In the genomic region with DNA sequence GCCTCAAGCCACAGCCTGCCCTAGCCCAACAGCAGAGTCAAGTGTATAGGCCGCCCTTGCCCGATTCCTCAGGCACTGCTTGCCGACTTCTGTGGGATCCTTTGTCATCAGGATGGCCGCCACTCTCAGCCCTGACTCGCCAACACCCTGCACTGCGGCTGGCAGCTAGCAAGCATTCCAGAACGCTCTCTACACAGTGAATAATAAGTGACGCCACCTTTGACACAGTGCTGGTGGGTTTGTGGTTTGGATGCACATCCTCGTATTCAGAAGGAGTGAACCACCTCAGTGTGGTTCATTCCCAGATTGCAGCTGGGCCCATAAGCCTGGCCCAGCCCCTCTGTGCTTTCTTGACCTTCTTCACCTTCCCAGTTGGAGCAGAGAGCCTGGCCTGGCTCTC, we compare ENCODE assay signal across 9 mouse cellular contexts. TPM values are rescaled to one million over a fixed set of nuclear protein-coding genes. Genes with fewer than 3 reads are reported as not detected.
DNase-seq lines count a peak whose midpoint lies in the region; ATAC-seq and TF ChIP-seq lines count a peak whose summit lies in the region.
"Had no signal": no experiment of that assay in that cellular context is flagged by ENCODE, and none has a peak within 500 bp of the region (broad histone marks: within the 10 kb centered on the region; RNA-seq: fewer than 3 reads in every experiment).

No protein-coding gene starts in this region.

- H3K9me3 ChIP-seq in heart, embryonic 11.5 days (replicated peaks; ENCODE audit: control insufficient read depth, low read length): no peaks in the 10 kb centered on the region
- no peaks in the 10 kb centered on the region for H3K9me3 ChIP-seq in CH12.LX (replicated peaks; ENCODE audit: low read length)
- H3K9me3 ChIP-seq in forebrain, postnatal 0 days (ENCODE audit: low read length): no peaks in the 10 kb centered on the region

- TF ChIP-seq CTCF in CH12.LX (conservative IDR thresholded peaks at IDR 0.05 in 1 of 2, IDR thresholded peaks at IDR 0.05 in 1 of 2; ENCODE audit: low read depth in 2 of 2, low read length in 2 of 2): no peak
- TF ChIP-seq CTCF in forebrain, postnatal 0 days (IDR thresholded peaks at IDR 0.05; ENCODE audit: low read depth): no peak

- peak overlapping the region; percentile 7 for H3K27ac ChIP-seq in heart, embryonic 11.5 days (ENCODE audit: low read depth, low read length)
- peak overlapping the region; percentile 70 for H3K27ac ChIP-seq in CH12.LX (ENCODE audit: insufficient read depth, low read depth)
- no peak overlapping the region for H3K27ac ChIP-seq in forebrain, postnatal 0 days (ENCODE audit: low read depth, low read length)
- H3K27ac ChIP-seq: liver, embryonic 14.5 days had no signal

- in situ Hi-C loops in CH12.LX (cut with MboI; ENCODE audit: low pct_ligation_motif_present, low pct_unique_long_range_greater_than_20kb, low sequenced_read_pairs): loop anchor here (10.0 kb wide), 1 partner anchor 361 kb away; no protein-coding TSS in a partner anchor

- 50% methylated on average over 9 of the region's 9 CpGs for WGBS in heart, embryonic 11.5 days (ENCODE audit: insufficient replicate concordance)
- WGBS in forebrain, postnatal 0 days: 47% methylated on average over 9 of the region's 9 CpGs

- no peak for TF ChIP-seq RAD21 in CH12.LX (IDR thresholded peaks at IDR 0.05; ENCODE audit: low read depth, low read length)

- H3K4me1 ChIP-seq in heart, embryonic 11.5 days (ENCODE audit: control insufficient read depth, insufficient read depth, low read length): peaks cover 94% of the 10 kb centered on the region
- peaks cover 81 to 99% of the 10 kb centered on the region in 2 experiments for H3K4me1 ChIP-seq in CH12.LX (ENCODE audit: control insufficient read depth in 1 of 2, insufficient read depth in 2 of 2)
- peaks cover 33% of the 10 kb centered on the region for H3K4me1 ChIP-seq in forebrain, postnatal 0 days (ENCODE audit: insufficient read depth)

- no peak for ATAC-seq in heart, embryonic 11.5 days (replicated peaks; ENCODE audit: insufficient number of reproducible peaks, low FRiP score, low TSS enrichment)
- no peak for ATAC-seq in forebrain, postnatal 0 days

- H3K9ac ChIP-seq in heart, embryonic 11.5 days (ENCODE audit: low read depth, low read length): no peak overlapping the region
- H3K9ac ChIP-seq in CH12.LX (ENCODE audit: insufficient read depth, low read depth): peak overlapping the region; percentile 8
- 0 out of 2 replicates have a peak overlapping the region, but pooled peaks have one; percentile 2 for H3K9ac ChIP-seq in forebrain, postnatal 0 days
- H3K9ac ChIP-seq: liver, embryonic 14.5 days had no signal

- no peak overlapping the region for H3K4me2 ChIP-seq in heart, embryonic 11.5 days
- no peak overlapping the region for H3K4me2 ChIP-seq in CH12.LX (ENCODE audit: insufficient read depth, low read depth, poor library complexity, severe bottlenecking)
- H3K4me2 ChIP-seq in forebrain, postnatal 0 days (ENCODE audit: low read depth): no peak overlapping the region

- H3K36me3 ChIP-seq in heart, embryonic 11.5 days (ENCODE audit: control insufficient read depth, insufficient read depth, low read length): no peaks in the 10 kb centered on the region
- H3K36me3 ChIP-seq in CH12.LX (replicated peaks in 1 of 2; ENCODE audit: control insufficient read depth in 1 of 2, insufficient read depth in 1 of 2, low read length in 1 of 2): peaks cover 0 to 21% of the 10 kb centered on the region in 2 experiments
- no peaks in the 10 kb centered on the region for H3K36me3 ChIP-seq in forebrain, postnatal 0 days (ENCODE audit: insufficient read depth)

- H3K4me3 ChIP-seq in heart, embryonic 11.5 days (ENCODE audit: low read depth, low read length): no peak overlapping the region
- peak overlapping the region in 1 of 3 experiments; percentile 10 for H3K4me3 ChIP-seq in CH12.LX (replicated peaks in 1 of 3; ENCODE audit: low read depth in 2 of 3, low read length in 2 of 3, poor library complexity in 1 of 3)
- no peak overlapping the region for H3K4me3 ChIP-seq in forebrain, postnatal 0 days (ENCODE audit: low read depth, low read length)

- H3K79me2 ChIP-seq in CH12.LX (replicated peaks; ENCODE audit: control insufficient read depth, extremely low read depth, insufficient read depth, poor library complexity, severe bottlenecking): peaks cover 75% of the 10 kb centered on the region

- dilution Hi-C loops in CH12.LX (cut with MboI; ENCODE audit: extremely low pct_ligation_motif_present, extremely low pct_unique_long_range_greater_than_20kb, low sequenced_read_pairs): no loop called here

- TF ChIP-seq POLR2A in CH12.LX (IDR thresholded peaks at IDR 0.05; ENCODE audit: low read depth, low read length): no peak

- no peaks in the 10 kb centered on the region for H3K27me3 ChIP-seq in heart, embryonic 11.5 days (ENCODE audit: control insufficient read depth, insufficient read depth, low read length)
- no peaks in the 10 kb centered on the region for H3K27me3 ChIP-seq in CH12.LX (replicated peaks)
- no peaks in the 10 kb centered on the region for H3K27me3 ChIP-seq in forebrain, postnatal 0 days (ENCODE audit: insufficient read depth, low read length)

- DNase-seq in heart, adult 9 months (ENCODE audit: low spot score in 2 of 2): no peak
- no peak for DNase-seq in CH12.LX (ENCODE audit: extremely low read depth)
- no peak for DNase-seq in forebrain, postnatal 0 days
- DNase-seq in lung, postnatal 10 days: peak; percentile 43
- DNase-seq in layer of hippocampus, adult 8-10 months (ENCODE audit: low spot score in 2 of 2): no peak
- DNase-seq in gastrocnemius, adult 18-20 months (ENCODE audit: low spot score): no peak
- no peak for DNase-seq in frontal cortex, adult 2 months (ENCODE audit: extremely low spot score in 1 of 2, low spot score in 1 of 2)

- TF ChIP-seq EP300 in CH12.LX (IDR thresholded peaks at IDR 0.05; ENCODE audit: low read length): no peak

TF ChIP-seq in CH12.LX, 34 proteins besides CTCF, POLR2A, EP300 and RAD21:
- TF ChIP-seq USF2 (conservative IDR thresholded peaks at IDR 0.05; ENCODE audit: low read depth, low read length) (no peak), MAZ (IDR thresholded peaks at IDR 0.05; ENCODE audit: low read depth, low read length) (no peak), TBP (conservative IDR thresholded peaks at IDR 0.05; ENCODE audit: low read depth, low read length) (no peak), POLR2AphosphoS2 (IDR thresholded peaks at IDR 0.05; ENCODE audit: low read depth, low read length) (no peak)

RNA-seq across cellular contexts. Expression of gene Zmiz1, which starts 17.1 kb away (rescaled TPM):
- polyA plus RNA-seq in heart, embryonic 11.5 days (2014; fragmentation: Nextera tagmentation; extraction: Ambion mirVana): 34.9 and 36.2 TPM in 2 replicates
- total RNA-seq in CH12.LX (2012; rRNA removed): 9.6 and 11.1 TPM in 2 replicates
- total RNA-seq in CH12.LX (2014; rRNA removed): 2.0 and 3.7 TPM in 2 replicates
- 31.9 and 45.8 TPM in 2 replicates for polyA plus RNA-seq in CH12.LX (2012; ENCODE audit: insufficient read length, low read depth)
- 48.5 and 75.6 TPM in 2 replicates for total RNA-seq in forebrain, postnatal 0 days (2014; rRNA removed)
- 27.7 and 38.0 TPM in 2 replicates for polyA plus RNA-seq in forebrain, postnatal 0 days (2015; fragmentation: Nextera tagmentation; extraction: Ambion mirVana)
- 100 to 1,000 TPM in 1 of 4 experiments, 10 to 100 TPM in 3; 77.0 to 102 (median 92.7) TPM for total RNA-seq in layer of hippocampus, adult 8-10 months (2022)
- total RNA-seq in gastrocnemius, adult 18-20 months (2021): 10 to 100 TPM; 26.6 to 28.6 TPM
- 39.1 and 45.9 TPM in 2 replicates for polyA plus RNA-seq in frontal cortex, adult 2 months (2012; rRNA removed)
